Mouse (Mus musculus) lung, postnatal 0 days (tissue): ENCODE measurements around the gene Gm4871.

ENCODE experiments used
- CTCF ChIP-seq: IDR thresholded peaks from 2 replicates; pipeline ENCODE4 v1.5.1; 2016; ENCODE audit warnings: antibody characterized with exemption, mild to moderate bottlenecking
- EP300 ChIP-seq: IDR thresholded peaks from 2 replicates; pipeline ENCODE4 v1.6.1; 2016; ENCODE audit warnings: antibody characterized with exemption, mild to moderate bottlenecking, control low read depth

DNA sequence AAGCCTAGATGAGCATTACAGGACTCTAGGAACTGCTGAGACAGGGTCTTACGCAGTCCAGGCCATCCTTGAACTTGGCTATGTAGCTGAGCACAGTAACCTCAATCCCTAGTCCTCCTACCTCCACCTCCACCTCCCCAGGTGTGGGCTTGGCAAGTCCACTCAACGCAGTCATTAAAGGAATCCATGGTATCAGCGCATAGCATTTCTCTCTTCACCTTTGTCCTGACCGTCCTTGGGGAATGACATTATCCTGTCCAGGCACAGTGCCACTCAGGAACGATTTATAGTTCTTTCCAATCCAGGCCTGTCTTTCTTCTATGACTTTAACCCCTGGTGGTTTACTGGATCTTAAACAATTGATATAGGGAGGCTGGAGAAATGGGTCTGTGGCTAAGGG is 42.1 kb downstream of the Gm4871 start:
- no peak for TF ChIP-seq EP300
- TF ChIP-seq CTCF, result no peak
